Mouse (Mus musculus) stomach, postnatal 0 days (tissue): Measurements from ENCODE around the gene Nup210l.

ENCODE experiments used
- CTCF ChIP-seq: IDR thresholded peaks from 2 replicates; pipeline ENCODE4 v1.5.1; 2016; ENCODE audit warnings: antibody characterized with exemption, low read depth, mild to moderate bottlenecking, moderate library complexity
- EP300 ChIP-seq: optimal IDR thresholded peaks from 2 replicates; pipeline ENCODE3; 2016; ENCODE audit warnings: antibody characterized with exemption

DNA sequence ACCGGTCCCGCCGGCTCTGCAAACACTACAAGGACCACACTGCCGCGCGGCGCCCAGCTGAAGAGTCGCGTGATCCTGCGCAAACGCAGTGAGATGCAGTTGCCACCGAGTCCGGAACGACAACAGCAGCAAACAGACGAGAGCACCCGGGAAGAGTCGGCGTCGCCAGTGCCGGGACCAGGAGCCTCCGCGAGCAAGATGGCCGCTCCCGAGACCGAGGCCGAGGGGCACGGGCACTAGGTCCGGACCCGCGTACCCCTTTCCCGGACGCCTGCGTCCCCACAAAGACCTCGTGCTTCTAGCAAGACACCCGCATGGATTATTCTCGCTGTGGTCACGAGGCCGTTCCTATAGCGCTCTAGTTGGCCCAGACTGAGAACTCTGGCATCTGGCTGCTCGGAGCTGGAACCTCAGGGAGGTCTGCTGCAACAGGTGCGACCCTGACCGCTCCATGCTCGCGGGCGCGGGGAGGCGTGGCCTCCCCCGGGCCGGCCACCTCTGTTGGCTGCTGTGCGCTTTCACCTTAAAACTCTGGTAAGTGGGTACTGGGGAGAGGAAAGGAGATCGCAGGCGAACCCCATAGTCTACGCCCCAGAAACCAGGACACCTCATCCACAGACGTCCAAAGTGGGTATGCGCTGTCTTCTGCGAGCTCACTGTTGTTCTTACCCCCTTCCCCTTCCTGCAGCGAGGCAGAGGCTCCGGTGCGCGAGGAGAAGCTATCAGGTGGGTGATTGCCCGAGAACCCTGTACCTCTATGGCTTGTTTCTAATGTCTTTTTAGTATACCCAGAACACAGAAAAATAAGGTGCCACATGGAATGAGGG is 127.8 kb downstream of the Nup210l start, which contains the start of gene Jtb:
- TF ChIP-seq CTCF, result no peak; the same call in 1 of the 2 replicates
- no peak for TF ChIP-seq EP300
